Mouse (Mus musculus) heart, adult 9 months (tissue): ENCODE data around the gene Zbtb25.

Experiments
- DNase-seq, 2 experiments: peaks; one replicate each; pipeline ENCODE4 v3.0.0; 2022; ENCODE audit warnings: low spot score in 2 of 2

The Zbtb25 gene

GRCm38 (mm10) chr12:76341080-76341479 lies 28.3 kb downstream of the Zbtb25 start:
- DNase-seq: peak in 1 of 2 experiments; percentile 53

DNA sequence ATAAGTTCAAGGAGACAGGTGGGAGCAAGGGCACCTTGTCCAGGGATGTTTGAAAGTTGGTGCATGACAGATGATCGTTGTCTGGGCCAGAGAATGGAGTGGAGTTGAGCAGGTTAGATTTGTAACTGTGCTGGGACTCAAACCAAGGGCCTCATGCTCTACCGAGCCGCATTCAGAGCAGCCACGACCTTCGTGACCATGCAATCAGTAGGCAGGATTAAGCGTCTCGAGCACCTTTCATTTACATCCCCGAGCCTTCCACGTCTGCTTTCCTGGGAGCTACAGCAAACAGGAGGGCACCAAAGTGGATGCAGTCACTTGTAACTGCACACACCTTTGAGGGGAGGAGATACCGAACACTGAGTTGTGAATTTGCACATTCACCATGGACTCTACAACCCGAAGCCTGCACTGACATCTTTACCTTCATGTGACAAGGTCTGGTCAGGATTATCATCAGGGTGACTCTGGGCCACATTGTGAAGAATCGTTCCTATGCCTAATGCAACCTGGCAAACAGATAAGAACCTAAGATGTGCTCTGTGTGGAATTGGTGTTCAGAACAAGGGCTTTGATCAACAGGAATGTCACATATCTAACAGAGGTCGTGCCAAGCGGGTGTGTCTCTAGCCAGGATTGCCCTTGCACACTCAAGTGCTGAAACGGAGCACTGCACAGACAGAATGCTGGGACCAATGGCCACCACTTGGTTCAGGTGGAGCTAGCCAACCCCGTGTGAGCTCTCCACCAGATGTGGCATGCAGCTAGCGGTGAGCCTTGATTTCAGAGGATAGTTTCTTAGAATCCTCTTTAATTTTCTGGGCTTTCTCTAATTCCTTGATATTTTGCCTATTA lies 33.1 kb downstream of the Zbtb25 start:
- DNase-seq: no peak

- DNase-seq: no peak
Measured at GRCm38 (mm10) chr12:76335641-76336040, 33.8 kb downstream of the Zbtb25 start.

- no peak for DNase-seq
Measured at GRCm38 (mm10) chr12:76333688-76334087, 35.7 kb downstream of the Zbtb25 start.

GRCm38 (mm10) chr12:76328567-76329354 lies 40.6 kb downstream of the Zbtb25 start:
- DNase-seq: no peak

- no peak for DNase-seq
Measured at GRCm38 (mm10) chr12:76326437-76327220, 42.8 kb downstream of the Zbtb25 start.

GRCm38 (mm10) chr12:76324679-76325431 lies 44.5 kb downstream of the Zbtb25 start, which contains the start of gene Akap5:
TSS of gene Akap5 (plus strand) at chr12:76324891.
- peak in 1 of 2 experiments; percentile 39 for DNase-seq

- DNase-seq: peak in 1 of 2 experiments; percentile 56
Measured at GRCm38 (mm10) chr12:76318282-76319212, 50.9 kb downstream of the Zbtb25 start.

- no peak for DNase-seq
Measured at GRCm38 (mm10) chr12:76311951-76312350, 57.5 kb downstream of the Zbtb25 start.

GRCm38 (mm10) chr12:76311227-76311626 lies 58.2 kb downstream of the Zbtb25 start:
- no peak for DNase-seq

DNA sequence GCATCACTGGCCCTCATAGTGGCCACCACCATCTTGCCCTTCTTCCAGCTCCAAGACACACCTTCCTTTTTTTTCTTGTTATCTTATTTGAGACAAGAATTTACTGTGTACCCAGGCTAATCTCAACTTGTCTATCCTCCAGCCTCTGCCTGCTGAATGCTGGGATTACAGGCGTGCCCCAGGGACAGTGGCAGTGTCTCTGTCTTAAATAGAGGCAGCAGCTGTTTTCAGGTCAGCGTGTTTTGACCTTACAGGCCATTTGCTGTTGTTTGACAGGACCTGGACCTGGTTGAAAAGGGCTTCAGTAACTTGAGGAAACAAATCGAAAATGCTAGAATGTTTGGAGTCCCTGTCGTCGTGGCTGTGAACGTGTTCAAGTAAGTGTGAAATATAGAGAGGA lies 58.8 kb downstream of the Zbtb25 start:
- no peak for DNase-seq

DNA sequence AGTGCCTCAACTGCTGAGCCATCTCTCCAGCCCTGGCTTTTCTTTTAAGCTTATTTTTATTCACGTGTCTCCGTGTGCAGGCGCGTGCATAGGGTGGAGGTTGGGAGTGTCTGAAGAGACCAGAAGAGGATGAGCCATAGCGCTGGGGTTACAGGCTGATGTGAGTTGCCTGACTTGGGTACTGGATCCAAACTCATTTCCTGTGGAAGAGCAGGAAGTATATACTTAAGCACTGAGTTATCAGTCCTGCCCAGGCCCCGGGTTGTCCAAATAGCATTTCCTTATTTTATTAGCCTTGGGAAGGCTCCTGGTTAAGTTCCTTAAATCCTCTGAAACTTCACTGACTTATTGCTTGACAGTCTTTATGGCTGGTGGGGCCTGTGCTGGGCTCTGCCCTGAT lies 59.4 kb downstream of the Zbtb25 start:
- peak in 1 of 2 experiments; percentile 46 for DNase-seq

DNA sequence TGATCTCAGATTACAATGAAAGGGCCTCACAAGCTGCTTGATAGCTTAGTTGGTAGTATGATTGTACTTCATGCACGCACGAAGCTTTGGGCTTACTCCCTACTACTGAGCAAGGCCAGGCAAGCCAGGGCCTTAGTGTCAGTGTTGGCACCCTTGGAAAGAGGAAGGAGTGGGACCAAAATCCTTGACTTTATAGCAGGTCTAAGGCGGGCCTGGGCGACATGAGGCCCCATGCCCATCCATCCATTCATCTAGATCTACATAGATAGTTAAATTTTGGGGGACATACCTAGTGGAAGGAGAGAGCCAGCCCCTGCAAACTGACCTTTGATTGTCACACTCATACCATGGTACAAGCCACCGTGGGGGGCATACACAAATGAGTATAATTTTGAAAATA lies 61.0 kb downstream of the Zbtb25 start:
- no peak for DNase-seq

GRCm38 (mm10) chr12:76307964-76308363 lies 61.4 kb downstream of the Zbtb25 start:
- DNase-seq: peak; percentile 60 to 84

DNA sequence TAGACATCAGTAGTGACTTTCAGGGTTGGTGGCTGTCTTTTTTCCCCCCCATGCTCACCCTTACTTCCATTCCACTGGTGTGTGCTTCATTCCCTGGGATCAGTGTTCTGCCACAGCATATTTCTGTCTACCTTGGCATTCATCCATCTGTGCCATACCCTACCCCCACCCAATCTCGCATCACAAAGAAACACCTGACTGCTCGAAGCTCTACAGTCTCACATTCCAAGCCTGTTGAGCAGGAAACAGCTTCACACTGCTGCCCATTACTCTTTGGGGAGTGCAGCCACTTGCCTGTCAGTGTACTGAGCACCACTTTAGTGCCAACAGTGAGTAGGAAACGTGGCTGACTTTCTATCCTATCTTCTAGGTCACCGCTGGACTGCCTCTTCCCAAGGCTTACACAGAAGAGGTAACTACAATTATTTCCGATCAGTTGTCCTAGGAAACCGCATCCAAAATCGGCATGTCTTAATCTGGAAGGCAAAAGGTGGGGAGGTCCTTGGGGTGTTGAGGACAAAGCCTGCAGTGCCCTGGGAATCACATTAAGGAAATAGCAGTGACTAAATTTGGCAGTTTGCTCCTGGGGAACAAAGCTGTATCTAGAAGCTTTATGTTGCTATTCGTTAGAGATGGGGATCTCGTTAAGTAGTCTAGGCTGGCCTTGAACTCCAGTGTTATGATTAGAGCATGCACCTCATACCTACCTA lies 62.4 kb downstream of the Zbtb25 start:
- peak in 1 of 2 experiments; percentile 73 for DNase-seq

DNA sequence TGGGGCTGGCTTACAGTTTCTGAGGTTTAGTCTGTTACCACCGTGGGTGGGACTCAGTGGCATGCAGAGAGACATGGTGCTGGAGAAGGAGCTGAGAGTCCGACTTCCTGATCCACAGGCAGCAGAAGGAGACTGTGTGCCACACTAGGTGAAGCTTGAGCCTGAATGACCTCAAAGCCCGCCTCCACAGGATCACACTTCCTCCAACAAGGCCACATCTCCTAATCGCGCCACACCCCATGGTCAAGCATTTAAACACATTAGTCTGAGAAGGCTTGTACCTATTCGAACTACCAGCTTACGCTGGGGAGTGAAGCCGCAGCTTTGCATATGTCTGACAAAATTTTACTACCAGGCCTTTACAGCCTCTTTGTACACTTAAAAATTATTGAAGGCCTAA lies 64.3 kb downstream of the Zbtb25 start:
- no peak for DNase-seq

DNA sequence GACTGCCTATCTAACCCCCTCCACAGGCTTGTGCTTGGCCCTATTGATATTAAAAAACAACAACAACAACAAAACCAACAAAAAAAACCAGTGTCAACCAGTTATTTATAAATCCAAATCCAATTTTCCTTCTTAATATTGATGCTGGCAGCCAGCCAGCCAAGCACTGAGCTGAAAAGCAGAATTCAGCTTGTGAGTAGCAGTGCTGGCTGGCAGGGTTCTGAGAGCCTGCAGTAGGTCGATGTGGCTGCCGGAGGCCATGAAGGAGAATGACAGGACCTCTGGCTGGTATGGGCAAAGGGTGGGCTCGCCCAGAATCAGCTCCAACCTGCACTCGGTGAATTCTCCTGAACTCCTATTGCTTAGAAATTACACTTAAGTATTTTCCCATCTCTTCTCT lies 65.2 kb downstream of the Zbtb25 start:
- no peak for DNase-seq

- DNase-seq: no peak
Measured at GRCm38 (mm10) chr12:76303474-76303873, 65.9 kb downstream of the Zbtb25 start.

- no peak for DNase-seq
Measured at GRCm38 (mm10) chr12:76300367-76300766, 69.0 kb downstream of the Zbtb25 start.
